Mouse (Mus musculus) colon, adult 2 months (tissue): ENCODE data around the gene Stard5. TPM values are rescaled to one million over a fixed set of nuclear protein-coding genes. Genes with fewer than 3 reads are reported as not detected.

Experiments used
- polyA plus RNA-seq: library from polyadenylated mRNA; depleted of rRNA; stranded (reverse); fragments of >200 nt; gene quantifications from 2 replicates; pipeline ENCODE4 v1.2.3, GENCODE M21; 2012; rRNA removed

Gene Stard5
- 17.3 and 17.9 TPM in 2 replicates for polyA plus RNA-seq

GRCm38 (mm10) chr7:83631828-83632681, at the start of gene Stard5:
TSS of gene Stard5 (plus strand) at chr7:83631959.

GRCm38 (mm10) chr7:83584639-83585471, 46.9 kb upstream of the Stard5 start, which contains the start of gene Tmc3:
TSS of gene Tmc3 (plus strand) at chr7:83584927.

Other genes with a start within 250 kb of the Stard5 start
- gene Tmc3, start 47.0 kb upstream of the Stard5 start, polyA plus RNA-seq: 0.72 and 0.74 TPM in 2 replicates
- gene Il16, start 113.8 kb downstream of the Stard5 start, polyA plus RNA-seq: 3.3 TPM in 2 replicates
- gene Cfap161, start 162.9 kb downstream of the Stard5 start, polyA plus RNA-seq: not detected in 2 replicates